Mouse (Mus musculus) hematopoietic stem cell, adult 5-6 weeks (primary cell): ENCODE data around the gene Tbl1x. TPM values are rescaled to one million over a fixed set of nuclear protein-coding genes. Genes with fewer than 3 reads are reported as not detected.

Experiments used
- ATAC-seq, 2 experiments: fragments of 125-278 bp in 1 of 2; replicated peaks in 1 of 2; 2 replicates each; pipeline ENCODE4 v1.8.0; 2016 to 2017; ENCODE audit warnings: inconsistent platforms in 2 of 2, mild to moderate bottlenecking in 2 of 2, moderate number of reproducible peaks in 2 of 2, low read depth in 1 of 2, moderate TSS enrichment in 1 of 2; ENCODE audit not compliant: low FRiP score in 2 of 2, poor library complexity in 2 of 2, severe bottlenecking in 2 of 2, insufficient read depth in 1 of 2, low TSS enrichment in 1 of 2
- total RNA-seq: library from RNA; stranded (forward); fragments of 172-1452, 232-1000 nt; gene quantifications from 2 replicates; pipeline ENCODE4 v1.2.3, GENCODE M21; 2017

The Tbl1x gene
- 54.0 and 62.8 TPM in 2 replicates for total RNA-seq

- peak; percentile 22 to 49 for ATAC-seq
Measured at GRCm38 (mm10) chrX:77510371-77511300, at the start of gene Tbl1x. Gene Tbl1x (plus strand): TSS chrX:77511013.

GRCm38 (mm10) chrX:77469216-77469615 lies 41.6 kb upstream of the Tbl1x start:
- no peak for ATAC-seq

DNA sequence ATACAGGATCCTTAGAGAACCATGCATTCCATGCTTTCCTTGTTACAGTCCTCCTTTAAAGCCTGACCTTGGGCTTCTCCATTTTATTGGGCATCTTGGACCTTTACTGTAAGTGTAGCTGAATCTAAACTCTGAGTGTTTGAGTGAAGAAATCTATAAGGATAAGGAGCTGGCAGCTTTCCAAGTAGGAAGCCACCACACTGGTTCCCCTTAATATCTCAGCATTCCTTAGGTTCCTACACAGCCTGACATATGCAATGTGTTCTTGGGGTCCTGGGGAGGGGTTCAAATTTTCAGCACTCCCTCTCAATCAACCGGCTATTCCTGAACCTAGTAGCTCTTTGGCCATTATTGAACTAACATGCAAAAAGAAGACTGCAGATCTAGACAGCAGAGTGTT lies 38.0 kb upstream of the Tbl1x start:
- ATAC-seq = no peak

GRCm38 (mm10) chrX:77473511-77473910 lies 37.3 kb upstream of the Tbl1x start:
- ATAC-seq = no peak

GRCm38 (mm10) chrX:77474551-77474950 lies 36.3 kb upstream of the Tbl1x start:
- no peak for ATAC-seq

- ATAC-seq = no peak
Measured at GRCm38 (mm10) chrX:77477526-77477925, 33.3 kb upstream of the Tbl1x start.

GRCm38 (mm10) chrX:77487922-77488799 lies 22.7 kb upstream of the Tbl1x start:
- ATAC-seq = no peak

DNA sequence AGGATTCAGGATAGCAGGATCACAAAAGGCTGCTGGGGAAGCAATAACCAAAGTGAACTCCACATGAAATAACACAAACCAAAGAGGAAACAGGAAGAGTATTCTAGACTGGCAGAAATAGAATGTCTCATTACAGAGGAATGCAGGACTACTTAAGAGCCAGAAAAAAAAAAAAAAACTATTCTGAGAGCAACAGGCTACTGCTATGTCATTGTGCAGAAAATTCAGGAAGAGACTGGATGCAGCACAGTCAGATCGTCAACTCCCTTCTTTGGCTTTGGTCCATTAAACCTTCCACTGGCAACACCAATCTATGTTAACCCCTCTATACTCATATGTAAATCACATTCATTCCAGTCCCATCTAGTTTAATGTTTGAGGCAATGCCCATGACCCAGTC lies 20.7 kb upstream of the Tbl1x start:
- no peak for ATAC-seq

GRCm38 (mm10) chrX:77509149-77509548 lies 1.7 kb upstream of the Tbl1x start:
- peak; percentile 77 to 81 for ATAC-seq

GRCm38 (mm10) chrX:77509776-77510175 lies 1.0 kb upstream of the Tbl1x start:
- ATAC-seq = 0 out of 4 replicates have a peak, but pooled peaks of 1 of the 2 experiments have one; percentile 6

GRCm38 (mm10) chrX:77511301-77511993 lies 634 bp downstream of the Tbl1x start:
- peak; percentile 18 to 28; a peak in 3 of 4 replicates for ATAC-seq

DNA sequence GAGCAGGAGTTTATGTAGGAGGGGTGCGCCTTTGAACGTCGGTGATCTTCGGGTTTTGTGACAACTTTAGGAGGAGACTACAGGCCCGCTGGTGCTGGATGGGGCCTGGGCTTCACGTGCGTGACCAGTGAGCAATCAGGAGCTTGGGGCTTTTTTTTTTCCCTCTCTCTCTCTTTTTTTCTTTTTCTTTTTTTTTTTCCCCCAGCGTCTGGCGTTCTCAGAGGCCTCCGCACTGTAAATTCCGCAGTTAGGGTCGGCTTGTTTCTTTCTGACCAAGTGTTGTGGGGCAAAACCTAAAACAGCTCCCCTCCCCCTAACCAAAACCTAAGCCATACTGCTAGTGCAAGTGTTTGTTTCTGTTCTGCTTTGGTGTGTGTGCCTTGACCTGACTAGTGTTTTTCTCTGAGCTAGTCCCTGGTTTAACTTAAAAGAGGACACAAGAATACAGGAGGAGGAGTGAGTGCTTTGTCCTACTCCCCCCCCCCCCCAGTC lies 1.2 kb downstream of the Tbl1x start:
- ATAC-seq = peak; percentile 1 to 23; a peak in 1 of 4 replicates

- peak in 1 of 2 experiments; percentile 17; a peak in 2 of 4 replicates for ATAC-seq
Measured at GRCm38 (mm10) chrX:77517274-77518085, 6.7 kb downstream of the Tbl1x start.

GRCm38 (mm10) chrX:77518929-77519328 lies 8.1 kb downstream of the Tbl1x start:
- ATAC-seq = no peak

- no peak for ATAC-seq
Measured at GRCm38 (mm10) chrX:77522842-77523375, 12.1 kb downstream of the Tbl1x start.

GRCm38 (mm10) chrX:77525179-77525578 lies 14.4 kb downstream of the Tbl1x start:
- no peak for ATAC-seq
